Mouse (Mus musculus) liver, postnatal 0 days (tissue): ENCODE data around the gene Gpn2. TPM values are rescaled to one million over a fixed set of nuclear protein-coding genes. Genes with fewer than 3 reads are reported as not detected.

Source experiments
- ATAC-seq: fragments of 200-750 bp; cut with Nextera tagmentation; 2 replicates; pipeline ENCODE4 v1.8.0; 2017; ENCODE audit warnings: mild to moderate bottlenecking, moderate library complexity
- DNase-seq: peaks from one replicate; pipeline ENCODE4 v3.0.0-alpha.2; 2016
- H3K27ac ChIP-seq: fragments of 300-500 bp; sonication (generic); 2 replicates; pipeline ENCODE4 v1.5.1; 2014; ENCODE audit warnings: antibody characterized with exemption, moderate library complexity, mild to moderate bottlenecking, low read depth
- H3K27me3 ChIP-seq: fragments of 300-500 bp; sonication (generic); 2 replicates; pipeline ENCODE4 v1.6.1; 2014; ENCODE audit warnings: low read length, control low read depth, mixed read lengths; ENCODE audit not compliant: insufficient read depth
- H3K36me3 ChIP-seq: fragments of 300-500 bp; sonication (generic); replicated peaks from 2 replicates; pipeline ENCODE4 v1.6.1; 2014; ENCODE audit warnings: mild to moderate bottlenecking, control low read depth, low read length, moderate library complexity, mixed read lengths; ENCODE audit not compliant: insufficient read depth
- H3K4me1 ChIP-seq: fragments of 300-500 bp; sonication (generic); 2 replicates; pipeline ENCODE4 v1.6.1; 2014; ENCODE audit warnings: antibody characterized with exemption, mild to moderate bottlenecking, control low read depth; ENCODE audit not compliant: insufficient read depth
- H3K4me2 ChIP-seq: fragments of 300-500 bp; sonication (generic); 2 replicates; pipeline ENCODE4 v1.6.1; 2014; ENCODE audit warnings: low read depth, mild to moderate bottlenecking, low read length, moderate library complexity, mixed read lengths
- H3K4me3 ChIP-seq: fragments of 300-500 bp; sonication (generic); 2 replicates; pipeline ENCODE4 v1.5.1; 2014; ENCODE audit warnings: low read depth, low read length
- H3K9ac ChIP-seq: fragments of 300-500 bp; sonication (generic); replicated peaks from 2 replicates; pipeline ENCODE4 v1.6.1; 2014; ENCODE audit warnings: mild to moderate bottlenecking, moderate library complexity
- H3K9me3 ChIP-seq: fragments of 300-500 bp; sonication (generic); 2 replicates; pipeline ENCODE4 v1.6.1; 2016; ENCODE audit warnings: mild to moderate bottlenecking, control low read depth, low read length, mixed read lengths
- CTCF ChIP-seq: sonication (generic); IDR thresholded peaks from 2 replicates; pipeline ENCODE4 v1.5.1; 2016; ENCODE audit warnings: antibody characterized with exemption, low read depth
- EP300 ChIP-seq: IDR thresholded peaks from 2 replicates; pipeline ENCODE4 v1.6.1; 2016; ENCODE audit warnings: antibody characterized with exemption, low read depth, mild to moderate bottlenecking
- WGBS: fragments of 180-500 bp; shearing (Covaris S2); extraction: QIAGEN DNeasy Blood & Tissue Kit; methylation state at CpG from one replicate; pipeline ENCODE4 v1.1.7; 2014; ENCODE audit not compliant: insufficient replicate concordance; 5-methylcytosine and 5-hydroxymethylcytosine counted together
- polyA plus RNA-seq: library from polyadenylated mRNA; unstranded; fragments of >200 nt; fragmentation: Nextera tagmentation; extraction: Ambion mirVana; gene quantifications from 2 replicates; pipeline ENCODE4 v1.2.1, GENCODE M21; 2015

Gene Gpn2
- 10.2 and 10.9 TPM in 2 replicates for polyA plus RNA-seq

DNA sequence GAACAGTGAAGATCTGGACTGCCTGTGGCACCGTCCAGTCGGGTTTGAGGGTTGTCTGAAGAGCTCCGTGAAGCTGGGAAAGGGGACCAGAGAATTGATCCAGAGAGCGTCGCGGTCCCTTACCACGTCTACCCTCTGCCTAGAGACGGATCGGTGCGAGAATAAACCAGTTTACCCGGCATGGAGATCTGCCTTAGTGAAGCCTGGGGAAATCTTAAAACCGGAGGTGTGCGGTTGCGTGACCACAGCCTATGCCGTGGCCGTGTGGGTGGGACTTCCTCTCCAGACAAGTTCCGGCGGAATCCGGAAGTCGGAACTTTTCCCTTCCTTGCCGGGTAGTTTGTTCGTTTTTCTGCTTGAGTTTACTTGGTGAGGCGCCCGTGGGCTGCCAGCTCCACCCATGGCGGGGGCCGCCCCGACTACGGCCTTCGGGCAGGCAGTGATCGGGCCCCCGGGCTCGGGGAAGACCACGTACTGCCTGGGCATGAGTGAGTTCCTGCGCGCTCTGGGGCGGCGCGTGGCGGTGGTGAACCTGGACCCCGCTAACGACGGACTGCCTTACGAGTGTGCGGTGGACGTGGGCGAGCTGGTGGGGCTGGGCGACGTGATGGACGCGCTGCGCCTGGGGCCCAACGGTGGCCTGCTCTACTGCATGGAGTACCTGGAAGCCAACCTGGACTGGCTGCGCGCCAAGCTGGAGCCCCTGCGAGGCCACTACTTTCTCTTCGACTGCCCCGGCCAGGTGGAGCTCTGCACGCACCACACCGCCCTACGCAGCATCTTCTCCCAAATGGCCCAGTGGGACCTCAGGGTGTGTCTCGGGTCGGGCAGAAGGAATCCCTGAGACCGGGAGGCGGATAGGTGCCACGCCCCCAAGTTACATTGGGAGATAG is at the start of gene Gpn2:
Gene Gpn2 (plus strand): TSS at position 304 of the 893 bp plus-strand sequence.
- Histone ChIP-seq H3K4me1 (peaks cover 14% of the 10 kb centered on the region), H3K9me3 (no peaks in the 10 kb centered on the region), H3K4me3 (peak within 1 kb of the TSS; percentile 93), H3K36me3 (peaks cover 42% of the 10 kb centered on the region), H3K9ac (peak within 1 kb of the TSS; percentile 84), H3K27me3 (no peaks in the 10 kb centered on the region), H3K27ac (peak within 1 kb of the TSS; percentile 90), H3K4me2 (peak within 1 kb of the TSS; percentile 100)
- no peak for TF ChIP-seq CTCF
- 0 out of 2 replicates have a peak, but pooled peaks have one; percentile 9 for TF ChIP-seq EP300
- 1% methylated on average over 64 of the region's 65 CpGs for WGBS
- DNase-seq: peak; percentile 88
- ATAC-seq: peak; percentile 90

DNA sequence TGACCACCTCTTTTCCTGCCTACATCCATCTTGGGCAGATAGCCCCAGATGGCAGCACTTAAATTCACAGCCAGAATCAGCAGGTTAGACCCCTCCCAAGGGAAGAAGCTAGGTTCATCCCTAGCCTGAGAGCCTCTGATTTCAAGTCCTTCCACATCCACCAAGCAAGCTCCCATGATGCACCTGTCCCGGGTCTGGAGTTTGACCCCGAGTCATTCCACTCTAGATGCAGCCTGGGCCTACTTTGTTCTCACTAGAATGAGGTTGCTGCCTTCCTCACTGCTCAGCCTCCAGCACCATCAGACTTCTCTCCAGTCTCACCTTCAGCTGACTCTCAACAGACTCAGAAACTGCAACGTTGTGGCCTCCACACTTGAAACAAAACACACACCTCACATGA is 48.1 kb upstream of the Gpn2 start:
- Histone ChIP-seq H3K36me3 (peaks cover 79% of the 10 kb centered on the region), H3K27me3 (no peaks in the 10 kb centered on the region), H3K9ac (no peak overlapping the region), H3K4me3 (no peak overlapping the region), H3K27ac (no peak overlapping the region), H3K9me3 (no peaks in the 10 kb centered on the region), H3K4me2 (no peak overlapping the region), H3K4me1 (no peaks in the 10 kb centered on the region)
- DNase-seq: no peak
- no peak for TF ChIP-seq CTCF
- TF ChIP-seq EP300: no peak
- no peak for ATAC-seq
- WGBS: 64% methylated on average over 3 of the region's 3 CpGs

DNA sequence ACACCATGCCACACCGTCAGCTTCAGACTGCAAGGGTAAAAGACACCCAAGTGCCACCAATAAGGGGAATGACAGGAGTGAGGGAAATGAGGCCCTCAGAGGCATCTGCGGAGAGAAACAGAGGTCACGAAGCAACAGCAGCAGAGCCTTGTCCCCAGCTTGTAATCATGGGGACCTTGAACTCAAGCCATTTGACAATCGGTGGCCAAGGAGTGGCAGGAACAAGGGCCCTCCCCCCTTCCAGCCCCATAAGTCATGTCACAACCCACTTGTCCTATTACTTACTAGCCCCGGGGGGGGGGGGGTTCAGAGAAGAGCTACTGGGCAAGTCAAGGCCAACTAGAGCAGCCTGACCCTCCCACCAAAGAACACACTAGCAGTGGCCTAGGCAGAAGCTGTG is 47.5 kb upstream of the Gpn2 start:
- Histone ChIP-seq H3K9me3 (no peaks in the 10 kb centered on the region), H3K4me3 (no peak overlapping the region), H3K36me3 (peaks cover 78% of the 10 kb centered on the region), H3K9ac (no peak overlapping the region), H3K27me3 (no peaks in the 10 kb centered on the region), H3K27ac (no peak overlapping the region), H3K4me1 (no peaks in the 10 kb centered on the region), H3K4me2 (no peak overlapping the region)
- no peak for TF ChIP-seq CTCF
- 78% methylated on average over 5 of the region's 5 CpGs for WGBS
- ATAC-seq (no peak), DNase-seq (no peak)

DNA sequence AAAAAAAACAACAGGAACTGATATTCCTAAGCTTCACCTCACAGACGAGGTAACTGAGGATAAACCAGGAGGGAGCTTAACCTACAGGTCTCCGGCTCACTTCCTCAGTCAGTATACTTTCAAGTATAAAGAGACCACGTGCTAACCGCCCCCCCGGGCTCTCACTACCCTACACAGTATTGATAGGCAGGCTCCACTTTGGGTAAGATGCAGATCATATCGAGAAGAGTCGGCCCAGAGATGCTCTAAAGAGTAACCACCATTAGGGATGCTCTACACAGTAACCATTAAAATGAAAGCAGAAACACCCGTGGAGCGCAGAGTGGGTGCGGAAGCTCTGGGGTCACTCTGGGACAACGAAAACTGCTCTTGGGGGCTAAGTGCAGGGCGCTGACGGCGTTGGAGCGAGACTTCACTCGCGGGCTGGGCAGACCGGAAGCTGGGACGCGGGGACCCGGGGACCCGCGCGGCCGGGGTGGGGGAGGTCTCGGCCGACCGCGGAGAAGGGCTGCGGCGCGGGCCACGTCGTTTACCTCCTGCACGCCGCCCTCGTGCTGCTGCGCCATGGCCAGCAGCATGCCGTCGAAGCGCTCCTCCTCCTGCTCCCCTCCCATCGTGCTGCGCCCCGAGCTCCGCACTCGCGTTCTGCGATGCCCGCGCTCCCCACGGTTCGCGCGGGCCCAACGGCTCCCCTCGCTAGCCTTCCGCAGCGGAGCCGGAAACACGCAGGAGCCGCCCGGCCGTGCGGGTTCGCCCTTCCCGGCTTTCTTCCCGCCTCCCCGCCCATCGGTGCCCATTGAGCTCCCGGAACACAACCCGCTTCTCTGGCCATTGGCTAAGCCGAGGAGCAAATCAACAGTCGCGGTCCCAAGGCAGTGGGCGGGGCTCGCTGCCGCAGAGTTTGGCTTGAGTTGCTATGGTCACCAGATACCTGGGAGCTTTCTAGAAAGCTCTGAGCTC is 38.6 kb upstream of the Gpn2 start, which contains the start of gene Nudc:
Gene Nudc (minus strand): TSS at position 725 of the 960 bp plus-strand sequence.
- no peak for TF ChIP-seq CTCF
- peak within 1 kb of the TSS; percentile 90 for H3K4me2 ChIP-seq
- peak; percentile 99 for ATAC-seq
- H3K9me3 ChIP-seq: no peaks in the 10 kb centered on the region
- WGBS: 3% methylated on average over 63 of the region's 77 CpGs
- peaks cover 4% of the 10 kb centered on the region; the same call in 1 of the 2 replicates for H3K36me3 ChIP-seq
- no peaks in the 10 kb centered on the region for H3K27me3 ChIP-seq
- peak within 1 kb of the TSS; percentile 79 for H3K4me3 ChIP-seq
- peaks cover 14% of the 10 kb centered on the region for H3K4me1 ChIP-seq
- peak within 1 kb of the TSS; percentile 76 for H3K27ac ChIP-seq
- peak; percentile 96 for DNase-seq
- peak within 1 kb of the TSS; percentile 80 for H3K9ac ChIP-seq

DNA sequence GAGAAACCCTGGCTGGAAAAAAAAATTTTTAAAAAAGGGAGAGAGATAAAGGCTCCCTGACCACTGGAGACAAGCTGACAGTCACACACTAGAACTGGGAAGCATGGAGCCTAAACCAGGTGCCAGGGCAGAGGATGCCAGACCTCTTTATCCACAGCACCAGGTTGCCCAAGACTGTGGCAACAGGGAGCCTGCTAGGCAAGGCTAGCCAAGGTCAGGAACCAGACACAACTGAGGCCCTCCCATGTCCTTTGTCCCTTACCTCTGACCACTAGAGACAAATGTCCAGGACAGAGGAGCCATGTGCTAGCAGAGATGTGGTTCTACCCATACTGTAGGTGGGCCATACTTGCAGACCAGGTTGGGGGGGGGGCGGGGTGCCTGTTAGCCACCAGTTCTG is 32.1 kb upstream of the Gpn2 start:
- H3K4me3 ChIP-seq: no peak overlapping the region
- WGBS: 73% methylated on average over 1 of the region's 1 CpGs
- peak overlapping the region; percentile 62; the same call in 1 of the 2 replicates for H3K27ac ChIP-seq
- H3K36me3 ChIP-seq: no peaks in the 10 kb centered on the region
- TF ChIP-seq CTCF (no peak), EP300 (no peak)
- peaks cover 25% of the 10 kb centered on the region for H3K4me1 ChIP-seq
- DNase-seq: no peak
- no peak overlapping the region for H3K9ac ChIP-seq
- no peaks in the 10 kb centered on the region for H3K9me3 ChIP-seq
- no peak for ATAC-seq
- H3K27me3 ChIP-seq: no peaks in the 10 kb centered on the region
- H3K4me2 ChIP-seq: no peak overlapping the region
